Mouse (Mus musculus): Measurements from ENCODE around the gene Slc25a33.

The Slc25a33 gene

GRCm38 (mm10) chr4:149696189-149696971, 77.7 kb downstream of the Slc25a33 start:
- DNase-seq (ENCODE audit: low read depth, low spot score), result no peak
